Mouse (Mus musculus) splenic B cell, adult 2 months (primary cell): Measurements from ENCODE around the gene Ube2v1.
"Not testable (repeated sequence)": the region's sequence is repeated elsewhere in the genome, so short reads cannot be mapped to it uniquely, and the experiment has no call there.

ENCODE experiments used
- DNase-seq: peaks from one replicate; pipeline ENCODE4 v3.0.0-alpha.2; 2011; ENCODE audit warnings: low read depth, low spot score
- H3K27me3 ChIP-seq: 2 replicates; pipeline ENCODE4 v1.6.1; 2012; ENCODE audit warnings: mild to moderate bottlenecking, low read length, moderate library complexity, mixed read lengths; ENCODE audit not compliant: control insufficient read depth, poor library complexity, insufficient read depth, severe bottlenecking
- H3K36me3 ChIP-seq: 2 replicates; pipeline ENCODE4 v1.6.1; 2012; ENCODE audit warnings: mild to moderate bottlenecking, low read length, moderate library complexity, mixed read lengths; ENCODE audit not compliant: control insufficient read depth, poor library complexity, insufficient read depth, severe bottlenecking

The Ube2v1 gene

GRCm38 (mm10) chr2:167621255-167622087, 10.4 kb downstream of the Ube2v1 start:
- Histone ChIP-seq H3K27me3 (no peaks in the 10 kb centered on the region), H3K36me3 (peaks cover 7% of the 10 kb centered on the region)
- DNase-seq = peak; percentile 61

GRCm38 (mm10) chr2:167617472-167617871, 14.4 kb downstream of the Ube2v1 start:
- Histone ChIP-seq H3K36me3 (peaks cover 15% of the 10 kb centered on the region), H3K27me3 (no peaks in the 10 kb centered on the region)
- no peak for DNase-seq

GRCm38 (mm10) chr2:167617034-167617433, 14.9 kb downstream of the Ube2v1 start:
- no peak for DNase-seq
- Histone ChIP-seq H3K27me3 (no peaks in the 10 kb centered on the region), H3K36me3 (peaks cover 15% of the 10 kb centered on the region)

GRCm38 (mm10) chr2:167613335-167613734, 18.6 kb downstream of the Ube2v1 start:
- not testable (repeated sequence) for H3K27me3 ChIP-seq, DNase-seq
- peaks cover 15% of the 10 kb centered on the region for H3K36me3 ChIP-seq

GRCm38 (mm10) chr2:167612122-167612521, 19.8 kb downstream of the Ube2v1 start:
- DNase-seq = no peak
- Histone ChIP-seq H3K27me3 (no peaks in the 10 kb centered on the region), H3K36me3 (peaks cover 12% of the 10 kb centered on the region)

GRCm38 (mm10) chr2:167611287-167611686, 20.6 kb downstream of the Ube2v1 start:
- no peak for DNase-seq
- no peaks in the 10 kb centered on the region for H3K27me3 ChIP-seq

GRCm38 (mm10) chr2:167606745-167607123, 25.2 kb downstream of the Ube2v1 start:
- no peaks in the 10 kb centered on the region for H3K27me3 ChIP-seq
- no peak for DNase-seq
- peaks cover 1% of the 10 kb centered on the region; the same call in 1 of the 2 replicates for H3K36me3 ChIP-seq

More at GRCm38 (mm10) chr2:167611287-167611686, 20.6 kb downstream of the Ube2v1 start:
- peaks cover 8% of the 10 kb centered on the region for H3K36me3 ChIP-seq

GRCm38 (mm10) chr2:167605817-167606744, 25.8 kb downstream of the Ube2v1 start:
- Histone ChIP-seq H3K36me3 (peaks cover 1% of the 10 kb centered on the region; the same call in 1 of the 2 replicates), H3K27me3 (no peaks in the 10 kb centered on the region)
- no peak for DNase-seq

- Histone ChIP-seq H3K27me3 (no peaks in the 10 kb centered on the region), H3K36me3 (peaks cover 1% of the 10 kb centered on the region; the same call in 1 of the 2 replicates)
- peak; percentile 92 for DNase-seq
These were observed 26.6 kb downstream of the Ube2v1 start for GRCm38 (mm10) chr2:167605178-167605794.

GRCm38 (mm10) chr2:167602978-167603377, 28.9 kb downstream of the Ube2v1 start:
- H3K27me3 ChIP-seq = no peaks in the 10 kb centered on the region
- no peak for DNase-seq
- H3K36me3 ChIP-seq = no peaks in the 10 kb centered on the region; the same call in 1 of the 2 replicates

GRCm38 (mm10) chr2:167602364-167602763, 29.5 kb downstream of the Ube2v1 start:
- H3K27me3 ChIP-seq = no peaks in the 10 kb centered on the region
- no peaks in the 10 kb centered on the region; the same call in 1 of the 2 replicates for H3K36me3 ChIP-seq
- DNase-seq = no peak

GRCm38 (mm10) chr2:167600481-167600995, 31.4 kb downstream of the Ube2v1 start:
- Histone ChIP-seq H3K27me3 (no peaks in the 10 kb centered on the region), H3K36me3 (no peaks in the 10 kb centered on the region)
- no peak for DNase-seq

- no peaks in the 10 kb centered on the region for H3K36me3 ChIP-seq
- H3K27me3 ChIP-seq = no peaks in the 10 kb centered on the region
- DNase-seq = no peak
These were observed 32.0 kb downstream of the Ube2v1 start for GRCm38 (mm10) chr2:167599917-167600316.

- Histone ChIP-seq H3K27me3 (no peaks in the 10 kb centered on the region), H3K36me3 (no peaks in the 10 kb centered on the region)
- no peak for DNase-seq
These were observed 32.7 kb downstream of the Ube2v1 start for GRCm38 (mm10) chr2:167599195-167599594.
